24 mouse cellular contexts compared by ENCODE assay signal in the genomic region with DNA sequence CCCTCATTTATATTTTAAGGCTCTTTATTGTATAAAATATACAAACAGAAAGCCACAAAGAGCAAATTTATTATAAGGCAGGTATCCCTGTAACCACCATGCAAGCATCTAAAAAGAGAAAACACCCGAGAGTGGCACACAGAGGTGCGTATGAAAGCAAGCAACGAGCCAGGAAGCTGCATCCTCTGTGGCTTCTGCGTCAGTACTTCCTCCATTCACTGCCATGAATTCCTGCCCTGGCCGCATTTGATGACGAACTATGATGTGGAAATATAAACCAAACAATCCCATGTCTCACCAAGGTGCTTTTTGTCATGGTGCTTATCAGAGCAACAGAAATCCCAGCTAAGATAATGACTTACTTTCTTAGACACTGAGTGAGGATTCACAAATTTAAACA.
"Had no signal": no experiment of that assay in that cellular context is flagged by ENCODE, and none has a peak within 500 bp of the region (broad histone marks: within the 10 kb centered on the region; RNA-seq: fewer than 3 reads in every experiment).

No protein-coding gene starts in this region.

- H3K27me3 ChIP-seq: kidney, embryonic 15.5 days; limb, embryonic 12.5 days; limb, embryonic 15.5 days; midbrain, embryonic 15.5 days; neural tube, embryonic 13.5 days; stomach, embryonic 15.5 days had no signal

- H3K4me2 ChIP-seq: kidney, embryonic 15.5 days; limb, embryonic 12.5 days; limb, embryonic 15.5 days; liver, embryonic 11.5 days; lung, embryonic 14.5 days; midbrain, embryonic 11.5 days; midbrain, embryonic 15.5 days; neural tube, embryonic 13.5 days; stomach, embryonic 15.5 days had no signal

- H3K27ac ChIP-seq: kidney, embryonic 15.5 days; limb, embryonic 12.5 days; limb, embryonic 15.5 days; liver, embryonic 14.5 days; macrophage; midbrain, embryonic 15.5 days; neural tube, embryonic 13.5 days; stomach, embryonic 15.5 days had no signal

- DNase-seq: kidney, adult 11 months; kidney, adult 8-10 months; kidney, postnatal 10 days; kidney, postnatal 36 days; layer of hippocampus, adult 9-11 months; left cerebral cortex, postnatal 4 days; liver, postnatal 0 days; lung, embryonic 14.5 days; right cerebral cortex, adult 18-20 months; right cerebral cortex, postnatal 14 days; right cerebral cortex, postnatal 4 days; thymus, postnatal 25 days had no signal

- H3K9ac ChIP-seq: kidney, embryonic 15.5 days; limb, embryonic 12.5 days; limb, embryonic 15.5 days; liver, embryonic 14.5 days; liver, postnatal 0 days; lung, embryonic 14.5 days; midbrain, embryonic 15.5 days; neural tube, embryonic 13.5 days; stomach, embryonic 15.5 days had no signal

- H3K9me3 ChIP-seq: kidney, embryonic 15.5 days; limb, embryonic 12.5 days; limb, embryonic 15.5 days; midbrain, embryonic 15.5 days; neural tube, embryonic 13.5 days; stomach, embryonic 15.5 days had no signal

- H3K4me1 ChIP-seq: kidney, embryonic 15.5 days; stomach, embryonic 15.5 days had no signal

- H3K36me3 ChIP-seq: midbrain, embryonic 15.5 days; stomach, embryonic 15.5 days had no signal

- ATAC-seq: liver, postnatal 0 days; lung, postnatal 0 days; midbrain, embryonic 15.5 days had no signal

- H3K4me3 ChIP-seq: kidney, embryonic 15.5 days; limb, embryonic 12.5 days; limb, embryonic 15.5 days; midbrain, embryonic 15.5 days; myocyte; neural tube, embryonic 13.5 days; stomach, embryonic 15.5 days had no signal
